Mouse (Mus musculus) erythroblast, embryonic 14.5 days (primary cell): Measurements from ENCODE around the gene Ntng2.

Experiments
- GATA1 ChIP-seq: IDR thresholded peaks from 2 replicates; pipeline ENCODE4 v1.6.1; 2012; ENCODE audit warnings: low read length, inconsistent platforms, mixed read lengths
- TAL1 ChIP-seq: IDR thresholded peaks from 3 replicates; pipeline ENCODE4 v1.6.1; 2012; ENCODE audit warnings: low read length, inconsistent platforms, mixed read lengths

DNA sequence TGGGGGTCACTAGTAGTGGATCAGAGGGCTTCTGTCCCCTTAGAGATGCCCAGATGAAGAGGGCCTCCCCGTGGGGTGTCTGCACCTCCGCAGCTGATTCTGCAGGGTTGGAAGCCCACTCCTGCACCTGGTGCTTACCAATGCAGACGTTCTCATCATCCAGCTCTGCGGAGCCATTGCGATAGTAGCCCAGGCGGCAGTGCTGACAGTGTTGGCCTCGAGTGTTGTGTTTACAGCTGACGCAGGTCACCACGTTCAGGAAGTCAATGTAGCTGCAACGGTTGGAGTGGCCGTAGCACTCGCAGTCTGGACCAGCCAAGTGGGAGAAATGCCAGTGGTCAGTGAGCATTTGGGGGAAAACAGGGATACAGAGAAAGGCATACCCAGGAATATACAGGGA lies 56.0 kb downstream of the Ntng2 start:
- TF ChIP-seq TAL1 (no peak), GATA1 (no peak)
